Mouse (Mus musculus): ENCODE data around the gene Pdzd2.

Gene Pdzd2

DNA sequence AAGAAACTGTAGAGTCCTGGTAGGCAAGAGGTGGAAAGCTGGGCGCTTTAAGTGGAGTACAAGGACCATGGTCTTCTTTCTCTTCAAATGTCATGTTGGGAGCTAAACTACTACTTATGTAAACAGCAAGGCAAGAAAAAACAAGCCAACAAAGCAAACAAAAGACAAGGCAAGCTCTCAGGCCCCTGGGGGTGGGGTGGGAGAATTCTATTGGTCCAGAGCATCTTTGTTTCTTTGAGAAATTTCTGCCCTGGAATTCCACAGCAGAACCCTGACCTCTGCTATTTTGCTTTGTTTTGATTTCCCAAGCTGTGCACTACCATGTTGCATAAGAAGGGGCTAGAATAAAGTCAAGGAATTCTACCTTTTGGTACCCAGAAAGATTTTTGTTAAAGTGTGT lies 307.4 kb downstream of the Pdzd2 start:
- DNase-seq (ENCODE audit: low spot score in 2 of 2) = no peak

DNA sequence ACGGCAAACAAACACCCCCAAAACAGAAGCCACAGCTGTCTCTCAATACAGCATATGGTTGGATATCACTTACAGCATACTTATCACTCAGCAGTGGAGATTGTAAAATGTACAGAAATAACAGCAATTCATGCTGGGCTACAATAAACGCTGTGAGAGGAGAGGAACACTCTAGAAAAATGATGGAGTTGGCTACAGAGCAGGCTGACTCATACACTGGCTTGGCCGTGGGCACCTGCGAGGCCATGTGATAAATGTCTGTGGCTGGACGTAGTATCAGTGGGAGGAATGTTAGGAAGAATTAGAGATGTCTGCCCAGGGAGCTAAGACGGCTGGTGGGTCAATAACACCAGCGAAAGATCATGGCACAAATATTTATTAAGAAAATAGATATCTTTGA lies 308.0 kb downstream of the Pdzd2 start:
- no peak for DNase-seq (ENCODE audit: low spot score in 2 of 2)

DNA sequence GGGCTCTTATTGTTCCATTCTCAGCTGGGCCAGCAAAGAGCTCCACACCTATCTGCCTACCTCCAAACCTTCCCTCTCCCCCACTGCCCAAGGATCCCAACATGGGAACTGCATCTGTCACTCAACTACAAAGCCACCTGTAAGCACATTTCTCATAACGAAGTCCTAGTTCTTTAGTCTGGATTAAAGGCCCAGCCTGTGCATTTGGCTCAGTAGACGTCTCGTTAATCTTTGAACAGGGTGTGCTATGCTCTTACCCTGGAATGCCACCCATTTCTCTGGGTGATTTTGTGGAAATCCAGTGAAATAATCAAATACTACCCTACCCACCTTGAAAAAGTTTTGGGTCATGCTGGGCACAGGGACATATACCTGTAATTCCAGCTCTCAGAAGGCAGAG lies 308.5 kb downstream of the Pdzd2 start:
- DNase-seq (ENCODE audit: low spot score in 2 of 2) = no peak

DNA sequence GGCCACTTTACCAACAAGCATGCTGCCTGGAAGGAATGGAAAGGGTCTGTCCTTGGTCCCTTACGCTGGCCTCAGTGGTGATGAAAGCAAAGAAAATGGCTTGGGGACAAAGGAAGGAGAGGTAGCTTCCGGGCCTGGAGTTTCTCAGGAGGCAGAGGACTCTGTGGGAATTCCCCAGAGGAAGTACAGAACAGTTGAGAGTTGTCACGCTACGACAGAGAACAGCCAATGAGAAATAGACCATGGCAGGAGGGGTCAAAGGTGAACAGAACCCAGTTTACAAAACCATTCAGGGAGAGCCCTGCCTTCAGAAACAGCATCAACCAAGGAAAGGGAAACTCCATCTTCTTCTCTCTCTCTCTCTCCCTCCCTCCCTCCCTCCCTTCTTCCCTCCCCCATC lies 309.1 kb downstream of the Pdzd2 start:
- DNase-seq (ENCODE audit: low spot score in 2 of 2) = no peak

DNA sequence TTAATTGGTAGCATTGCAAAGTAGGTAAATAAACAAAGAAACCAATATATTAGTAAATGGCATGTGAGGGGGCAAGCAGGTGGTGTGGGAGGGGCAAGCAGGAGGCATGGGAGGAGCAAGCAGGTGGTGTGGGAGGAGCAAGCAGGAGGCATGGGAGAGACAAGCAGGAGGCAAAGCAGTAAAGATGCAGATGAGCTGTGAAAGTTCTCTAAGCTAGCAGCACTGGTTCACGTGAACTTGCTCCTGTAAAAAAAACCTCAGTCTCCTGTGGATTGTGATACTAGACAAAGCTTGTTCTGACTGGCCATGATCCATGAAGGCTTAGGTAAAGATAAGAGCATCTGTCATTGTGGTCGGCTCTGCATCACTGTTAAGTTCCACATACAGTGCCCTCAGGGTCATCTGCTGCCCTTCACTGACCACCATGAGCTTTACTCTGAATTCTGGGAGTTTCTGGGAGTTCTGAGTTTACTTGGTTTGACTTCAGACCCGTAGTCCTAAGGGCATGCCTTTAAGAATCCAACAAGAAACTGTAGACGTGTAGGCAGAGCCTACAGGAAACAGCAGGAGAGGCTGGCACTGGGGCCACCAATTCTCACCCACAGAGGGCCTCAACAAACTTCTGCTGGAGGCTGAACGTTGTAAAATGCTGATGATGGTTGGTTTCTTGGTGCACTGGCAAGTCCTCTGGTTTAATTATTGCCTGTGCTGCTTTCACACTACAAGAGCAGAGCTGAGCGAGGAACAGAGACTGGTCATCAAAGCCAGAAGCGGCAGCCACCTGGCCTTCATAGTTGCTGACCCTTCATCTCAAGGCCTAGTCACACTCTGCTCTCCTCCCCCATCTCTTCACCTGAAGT lies 309.9 kb downstream of the Pdzd2 start:
- no peak for DNase-seq (ENCODE audit: low spot score in 2 of 2)

DNA sequence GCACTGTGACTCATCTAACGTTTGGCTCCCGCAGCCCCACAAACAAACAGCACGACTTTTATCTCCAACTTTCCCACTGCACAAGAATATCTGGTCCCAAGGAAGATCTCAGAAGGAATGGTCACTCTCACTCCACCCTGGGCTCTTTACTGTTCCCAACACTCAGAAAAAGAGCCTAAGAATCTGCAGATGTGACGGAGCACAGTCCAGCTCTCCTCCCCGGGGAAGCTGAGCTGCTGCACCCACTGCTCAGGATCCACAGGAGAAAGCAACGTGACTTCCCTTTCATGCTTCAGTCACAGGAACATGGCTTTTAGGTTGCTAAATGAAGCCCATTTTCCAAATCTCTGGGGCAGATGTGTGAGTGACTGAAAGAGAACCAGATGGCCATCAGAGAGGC lies 311.9 kb downstream of the Pdzd2 start:
- no peak for DNase-seq (ENCODE audit: low spot score in 2 of 2)

DNA sequence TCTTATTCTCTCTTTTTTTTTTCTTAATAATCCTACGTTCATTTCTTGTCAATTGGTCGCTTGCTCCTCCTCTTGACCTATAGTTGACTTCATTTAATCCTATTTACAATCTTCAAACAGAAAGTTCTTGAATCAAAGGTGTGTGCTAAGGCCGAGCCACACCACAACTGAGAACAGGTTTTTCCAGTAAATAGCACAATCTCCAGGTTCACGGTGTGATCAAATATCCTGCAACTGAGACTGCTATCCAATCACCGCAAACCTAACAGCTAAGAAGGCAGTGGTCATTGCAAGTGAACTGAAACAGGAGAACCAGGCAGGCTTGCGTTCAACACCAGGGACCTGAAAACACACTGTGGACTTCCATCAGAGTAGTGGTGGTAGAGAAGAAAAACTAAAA lies 313.4 kb downstream of the Pdzd2 start:
- DNase-seq (ENCODE audit: low spot score in 2 of 2) = no peak

DNA sequence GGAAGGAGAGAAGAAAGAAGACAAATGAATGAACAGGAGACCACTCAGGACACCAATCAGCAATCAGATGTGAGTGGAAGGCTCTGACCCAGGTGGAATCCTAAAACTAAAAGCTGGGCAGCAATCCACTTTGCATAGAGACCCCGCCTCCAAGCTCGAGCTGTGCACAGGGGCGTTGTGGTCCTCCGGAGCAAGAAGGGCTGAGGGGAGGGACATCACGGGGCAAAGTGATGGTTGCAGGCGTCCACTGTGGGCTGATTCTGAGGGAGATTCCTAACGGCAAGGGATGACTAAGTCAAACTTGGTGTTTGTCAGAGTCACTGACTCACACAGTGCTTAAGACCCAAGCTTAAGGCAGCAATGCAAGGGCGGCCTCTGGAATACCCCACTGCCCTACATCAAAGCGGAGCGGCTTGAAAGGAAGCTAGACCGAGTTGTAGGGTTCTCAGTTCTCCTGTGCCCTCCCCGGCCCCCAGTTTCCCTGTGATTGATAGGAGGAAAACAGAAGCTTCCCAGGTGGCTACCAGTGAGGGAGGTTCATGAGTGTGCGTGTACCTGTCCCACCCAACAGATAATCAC lies 314.6 kb downstream of the Pdzd2 start:
- DNase-seq (ENCODE audit: low spot score in 2 of 2) = no peak

DNA sequence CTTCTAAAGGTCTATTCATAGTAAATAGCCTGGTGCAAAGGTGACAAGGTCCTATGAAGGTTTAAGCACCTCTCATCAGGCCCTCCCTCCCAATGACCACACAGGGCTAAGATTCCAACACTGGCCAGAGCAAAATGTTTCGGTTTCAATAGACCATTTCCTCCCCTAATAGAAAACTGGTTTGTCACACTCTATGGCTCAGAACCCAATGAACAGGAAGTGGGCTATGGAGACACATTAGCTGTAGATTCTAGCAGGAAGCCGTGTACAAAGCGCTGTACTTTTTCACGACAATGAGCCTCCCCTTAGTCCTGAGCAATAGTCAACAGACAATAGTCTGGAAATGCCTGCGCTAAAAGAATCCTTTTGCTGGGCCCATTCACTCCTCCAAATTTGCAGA lies 315.5 kb downstream of the Pdzd2 start:
- DNase-seq (ENCODE audit: low spot score in 2 of 2) = no peak

DNA sequence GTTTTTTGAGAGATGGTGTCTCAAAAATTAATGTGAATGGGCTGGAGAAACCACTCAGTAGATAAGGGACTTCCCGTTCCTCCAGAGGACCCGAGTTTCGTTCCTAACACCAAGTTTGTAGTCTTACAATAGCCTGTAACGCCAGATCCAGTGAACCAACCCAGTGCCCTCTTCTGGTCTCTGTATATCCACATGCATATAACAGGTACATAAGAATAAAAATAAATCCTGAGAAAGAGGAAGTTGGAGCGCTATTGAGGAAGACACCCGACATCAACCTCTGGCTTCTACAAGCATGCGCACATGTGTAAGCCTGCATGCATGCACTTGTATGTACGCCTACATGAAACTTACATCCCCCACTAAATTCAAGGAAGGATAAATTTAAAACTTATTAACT lies 318.8 kb downstream of the Pdzd2 start:
- no peak for DNase-seq (ENCODE audit: low spot score in 2 of 2)

DNA sequence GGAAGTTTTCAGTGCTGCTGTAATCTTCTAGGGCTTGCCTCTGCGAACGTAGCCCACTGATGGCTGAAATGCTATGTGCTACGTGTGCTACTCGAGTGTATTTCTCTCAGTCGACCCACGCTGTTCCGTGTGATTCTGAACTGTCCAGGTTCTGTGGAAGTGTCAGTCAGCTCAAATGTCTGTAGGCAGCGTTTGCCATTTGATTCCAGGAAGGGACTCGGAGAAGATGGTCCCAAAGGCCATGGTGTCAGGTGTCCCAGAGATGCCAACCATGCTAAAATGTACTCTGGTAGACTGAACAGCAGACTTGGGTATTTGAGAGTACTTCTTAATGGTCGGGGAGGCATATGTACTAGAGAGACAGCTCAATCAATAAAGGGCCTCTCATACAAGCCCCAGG lies 319.3 kb downstream of the Pdzd2 start:
- DNase-seq (ENCODE audit: low spot score in 2 of 2) = no peak

DNA sequence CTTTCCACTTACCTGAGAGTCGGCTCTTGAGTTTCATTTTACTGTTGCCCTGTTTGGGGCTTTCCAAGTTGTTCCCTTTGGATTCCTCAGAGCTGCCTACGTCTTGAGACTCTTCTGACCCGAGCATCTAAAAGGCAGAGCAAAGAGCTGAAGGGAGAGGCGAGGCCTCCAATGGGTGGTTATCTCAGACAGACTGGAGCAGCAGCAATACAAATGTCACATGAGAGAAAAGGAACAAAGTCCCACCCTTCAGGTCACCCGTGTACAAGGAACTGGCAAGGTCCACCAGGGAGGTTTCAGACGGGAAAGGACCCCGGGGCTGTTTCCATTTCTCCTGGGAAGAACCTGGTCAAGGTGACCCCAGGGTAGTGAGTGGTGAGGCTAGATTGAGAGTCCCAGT lies 320.3 kb downstream of the Pdzd2 start:
- DNase-seq (ENCODE audit: low spot score in 2 of 2) = no peak

DNA sequence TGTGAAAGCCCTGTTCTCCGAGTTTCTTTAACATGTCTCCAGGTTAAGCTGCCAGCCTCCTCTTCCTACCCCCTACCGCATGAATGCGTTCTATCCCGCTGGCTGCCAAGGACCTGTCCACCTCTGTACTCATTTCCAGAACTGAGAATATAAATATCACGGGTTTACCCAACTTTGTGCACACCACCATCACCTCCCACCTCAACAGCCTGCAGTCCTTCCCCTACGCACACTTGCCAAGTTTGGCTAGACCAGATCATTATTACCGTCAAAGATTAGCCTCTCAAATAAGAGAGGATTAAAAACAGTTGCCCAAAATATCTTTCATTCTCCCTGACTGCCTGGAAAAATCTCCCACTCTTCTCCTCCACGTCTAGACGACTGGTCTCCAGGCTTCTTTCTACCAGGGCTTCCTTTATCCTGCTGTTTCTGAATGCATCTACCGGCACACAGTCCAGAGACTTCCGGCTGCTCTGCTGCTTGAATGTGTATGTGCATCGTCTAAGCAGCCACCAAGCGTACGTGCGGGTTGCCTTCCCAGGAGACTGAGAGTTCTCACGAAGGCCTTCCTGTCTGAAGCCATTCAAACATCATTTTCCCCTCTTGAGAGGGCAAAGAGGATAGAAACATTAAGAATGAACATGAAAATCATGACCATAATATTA lies 324.1 kb downstream of the Pdzd2 start:
- DNase-seq (ENCODE audit: low spot score in 2 of 2) = no peak

DNA sequence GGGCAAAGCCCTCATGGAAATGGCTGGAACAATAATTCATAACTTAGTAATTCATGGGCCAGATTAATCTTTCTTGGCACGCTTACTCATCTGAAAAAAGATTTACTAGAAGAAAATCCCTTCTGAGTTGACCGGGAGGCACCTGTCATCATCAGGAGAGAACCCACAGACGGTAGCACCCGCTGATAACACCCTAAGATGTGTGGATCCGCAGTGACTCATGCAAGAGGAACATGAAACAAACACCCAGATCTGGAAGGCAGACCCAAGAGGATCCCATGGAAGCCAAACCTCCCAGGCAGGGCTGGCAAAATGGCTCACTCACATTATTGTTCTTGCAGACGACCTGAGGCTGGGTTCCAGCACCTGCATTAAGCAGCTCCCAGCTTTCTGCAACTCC lies 325.0 kb downstream of the Pdzd2 start:
- no peak for DNase-seq (ENCODE audit: low spot score in 2 of 2)

DNA sequence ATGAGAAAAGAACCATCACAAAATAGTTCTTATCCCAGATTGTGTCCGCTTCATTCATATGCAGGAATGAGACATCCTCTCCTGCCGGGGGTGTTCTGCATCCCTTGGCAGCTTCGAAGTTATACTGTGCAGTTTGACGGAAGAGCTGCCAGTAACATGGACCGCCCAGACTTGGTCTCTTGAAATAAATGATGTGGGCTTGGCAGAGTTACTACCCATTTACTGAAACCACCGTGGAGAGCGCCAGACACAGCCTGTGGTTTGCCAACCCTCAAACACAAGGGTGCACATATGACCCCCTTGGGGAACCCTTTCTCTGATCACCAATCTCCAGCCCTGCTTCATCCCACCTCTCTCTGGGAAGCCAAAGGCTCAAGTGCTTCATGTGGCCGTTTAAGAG lies 331.5 kb downstream of the Pdzd2 start:
- no peak for DNase-seq (ENCODE audit: low spot score in 2 of 2)

DNA sequence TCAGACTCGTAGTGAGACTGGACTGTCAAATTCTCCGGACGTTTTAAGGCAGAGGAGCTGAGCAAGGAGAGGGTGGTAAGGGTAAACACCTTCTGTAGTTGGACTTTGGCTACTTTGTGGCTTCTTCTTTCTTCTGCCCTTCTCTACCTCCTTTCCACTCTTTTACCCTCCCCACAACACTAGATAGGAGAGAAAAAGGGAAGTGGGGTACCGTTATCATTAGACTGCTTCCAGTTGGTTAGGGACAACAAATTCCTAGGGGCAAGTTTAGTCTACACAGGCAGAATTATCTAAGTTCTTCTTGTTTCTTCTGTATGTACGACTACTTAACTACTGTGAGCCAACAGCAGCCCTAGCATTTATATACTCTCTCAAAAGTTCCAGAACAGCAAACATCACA lies 334.1 kb downstream of the Pdzd2 start:
- DNase-seq (ENCODE audit: low spot score in 2 of 2) = no peak

DNA sequence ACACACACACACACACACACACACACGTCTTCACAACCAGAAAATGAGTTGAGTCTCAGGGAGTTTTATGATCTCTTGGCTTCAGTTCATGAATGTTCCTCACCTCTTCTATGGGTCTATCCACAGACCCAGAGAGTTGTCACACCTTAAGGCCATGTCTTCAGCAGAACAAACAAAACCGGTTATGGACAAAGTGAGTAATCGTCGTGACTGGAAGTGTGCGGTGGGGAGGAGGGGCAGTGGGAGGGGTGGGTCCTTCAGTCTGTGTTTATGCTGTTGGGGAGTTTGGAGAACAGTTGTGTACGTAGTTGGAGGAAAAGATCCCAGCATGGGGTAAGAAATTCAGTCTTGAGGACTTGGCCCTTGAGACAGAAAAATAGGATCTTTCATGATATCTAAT lies 342.7 kb downstream of the Pdzd2 start:
- DNase-seq (ENCODE audit: low spot score in 2 of 2) = no peak

DNA sequence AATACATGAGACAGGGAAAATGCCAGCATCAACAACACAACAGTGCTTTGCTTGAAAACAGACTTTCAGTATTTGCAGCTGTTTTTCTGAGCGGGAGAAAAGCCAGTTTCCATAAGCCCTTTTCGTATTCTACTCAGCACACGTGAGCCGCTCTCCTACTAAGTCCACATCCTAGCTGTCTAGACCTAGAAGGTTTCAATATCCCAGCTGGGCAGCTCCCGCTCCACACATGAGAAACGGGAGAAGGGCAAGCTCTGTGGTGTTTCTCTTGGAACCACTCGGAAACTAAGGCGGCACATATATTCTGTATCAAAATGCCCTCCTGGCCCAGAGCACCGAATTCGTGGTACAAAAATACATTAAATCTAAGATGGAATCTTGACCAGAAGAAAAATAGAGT lies 345.0 kb downstream of the Pdzd2 start:
- DNase-seq (ENCODE audit: low spot score in 2 of 2) = no peak

DNA sequence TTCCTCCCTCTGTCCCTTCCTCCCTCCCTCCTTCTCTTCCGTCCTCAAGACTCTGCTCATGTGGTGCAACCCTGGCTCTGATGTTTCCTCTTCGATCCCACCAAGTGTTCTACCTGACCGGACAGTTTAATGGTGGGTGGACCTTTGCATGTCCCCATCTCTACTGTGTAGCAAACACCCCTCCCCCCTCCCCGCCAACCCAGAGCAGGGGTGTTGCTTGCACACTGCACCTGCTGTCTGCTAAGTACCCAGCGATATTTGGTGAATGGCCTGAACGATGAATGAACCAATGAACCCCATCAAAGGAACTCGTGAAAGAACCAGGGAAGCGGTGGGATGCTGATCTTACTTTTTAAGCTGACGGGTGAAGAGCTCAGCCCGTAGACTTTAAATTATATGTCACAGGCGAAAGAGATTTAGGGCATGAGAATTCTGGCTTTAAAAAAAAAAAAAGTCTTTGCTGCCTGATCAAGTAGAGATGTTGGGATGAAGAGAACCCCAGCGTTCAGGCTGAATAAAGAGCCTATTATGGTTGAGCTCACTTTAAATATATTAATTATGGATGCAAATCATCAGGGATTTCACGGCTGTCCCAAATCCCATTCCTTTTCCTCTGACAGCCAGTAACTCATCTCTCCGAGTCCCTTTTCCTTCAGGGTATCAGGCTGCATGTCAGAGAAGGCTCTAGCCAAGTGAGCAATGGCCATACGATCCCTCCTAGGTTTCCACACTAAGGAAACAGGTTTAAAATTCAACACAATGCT lies 350.8 kb downstream of the Pdzd2 start:
- no peak for DNase-seq (ENCODE audit: low spot score in 2 of 2)

DNA sequence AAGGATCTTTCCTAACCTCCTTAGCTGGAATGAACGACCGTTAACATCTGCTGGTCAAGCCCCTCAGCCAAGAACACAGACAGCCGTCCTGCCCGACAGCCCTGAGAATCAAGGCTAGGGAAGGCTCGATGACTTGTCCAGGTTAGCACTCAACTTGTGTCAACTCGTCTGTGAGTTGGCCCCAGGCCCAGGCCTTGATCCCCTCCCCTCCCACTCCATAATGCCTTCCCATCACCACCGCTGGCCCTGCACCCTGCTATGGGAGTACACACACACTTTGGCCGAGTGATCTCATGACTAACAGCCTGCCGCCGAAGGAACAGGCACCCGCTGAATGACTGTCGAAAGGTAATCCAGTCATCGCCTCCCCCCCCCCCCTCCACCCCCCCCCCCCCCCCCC lies 355.0 kb downstream of the Pdzd2 start:
- no peak for DNase-seq (ENCODE audit: low spot score in 2 of 2)

DNA sequence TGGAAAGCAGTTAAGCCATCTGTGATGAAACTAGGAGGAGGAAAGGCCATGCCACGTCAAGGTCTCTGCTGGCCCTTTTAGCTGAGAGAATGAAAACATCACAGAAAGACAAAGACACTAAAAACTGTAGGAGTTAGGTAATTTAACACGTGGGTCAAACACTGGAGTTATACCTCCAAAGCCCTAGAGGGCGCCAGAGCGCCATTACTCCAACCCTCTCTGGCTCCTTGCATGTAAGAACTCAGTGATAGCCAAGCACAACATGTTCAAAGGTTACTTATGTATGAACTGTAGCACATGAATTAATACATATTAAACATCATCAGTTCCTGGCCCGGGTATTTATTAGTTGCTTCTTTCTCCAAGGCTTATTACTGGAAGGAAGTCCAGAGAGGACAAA lies 359.2 kb downstream of the Pdzd2 start:
- no peak for DNase-seq (ENCODE audit: low spot score in 2 of 2)

DNA sequence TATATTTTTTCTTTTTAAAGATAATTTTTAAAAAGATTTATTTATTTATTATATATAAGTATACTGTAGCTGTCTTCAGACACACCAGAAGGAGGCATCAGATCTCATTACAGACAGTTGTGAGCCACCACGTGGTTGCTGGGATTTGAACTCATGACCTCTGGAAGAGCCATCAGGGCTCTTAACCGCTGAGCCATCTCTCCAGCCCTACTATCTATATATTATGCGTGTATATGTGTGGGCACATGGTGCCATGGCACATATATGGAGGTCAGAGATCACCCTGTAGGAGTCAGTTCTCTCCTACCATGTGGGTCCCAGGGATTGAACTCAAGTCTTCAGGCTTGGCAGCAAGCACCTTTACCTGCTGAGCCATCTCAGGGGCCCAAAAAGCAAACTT lies 359.7 kb downstream of the Pdzd2 start:
- no peak for DNase-seq (ENCODE audit: low spot score in 2 of 2)

DNA sequence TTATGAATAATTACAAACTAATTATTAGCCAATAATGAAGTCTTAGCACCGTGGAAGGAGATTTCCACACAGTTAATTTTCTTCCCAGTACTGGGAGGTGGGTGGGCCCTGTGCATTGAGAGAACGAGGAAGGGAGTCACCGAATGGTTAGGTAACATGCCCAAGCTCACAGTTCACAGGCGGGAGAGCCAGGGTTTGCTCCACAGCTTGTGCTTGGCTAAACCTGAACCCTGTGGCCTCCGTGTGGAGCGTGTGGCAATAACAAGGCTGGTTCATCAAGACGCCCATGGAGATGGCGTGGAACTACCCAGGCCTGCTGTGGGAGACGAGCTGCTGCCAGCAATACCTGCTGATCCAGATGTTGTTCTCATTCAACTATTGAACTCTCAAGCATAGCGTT lies 361.9 kb downstream of the Pdzd2 start:
- no peak for DNase-seq (ENCODE audit: low spot score in 2 of 2)

Data from frontal cortex, postnatal 25 days (tissue).